Mouse (Mus musculus): ENCODE measurements at regions not wholly inside any gene's neighbourhood (a gene's known extent, or its start where the extent isn't known, plus 50 kb on each side); places are given as distances from the start of the nearest gene placed in this dataset.

- no peak for DNase-seq (ENCODE audit: low spot score in 2 of 2)
These were observed 53.7 kb upstream of the Foxb1 start for GRCm38 (mm10) chr9:69814432-69814831.

- no peak for DNase-seq (ENCODE audit: low spot score in 2 of 2)
These were observed 62.6 kb upstream of the Foxb1 start for GRCm38 (mm10) chr9:69823179-69823966.

- DNase-seq (ENCODE audit: low spot score in 2 of 2): no peak
These were observed 67.7 kb upstream of the Foxb1 start for GRCm38 (mm10) chr9:69828428-69828827.

DNA sequence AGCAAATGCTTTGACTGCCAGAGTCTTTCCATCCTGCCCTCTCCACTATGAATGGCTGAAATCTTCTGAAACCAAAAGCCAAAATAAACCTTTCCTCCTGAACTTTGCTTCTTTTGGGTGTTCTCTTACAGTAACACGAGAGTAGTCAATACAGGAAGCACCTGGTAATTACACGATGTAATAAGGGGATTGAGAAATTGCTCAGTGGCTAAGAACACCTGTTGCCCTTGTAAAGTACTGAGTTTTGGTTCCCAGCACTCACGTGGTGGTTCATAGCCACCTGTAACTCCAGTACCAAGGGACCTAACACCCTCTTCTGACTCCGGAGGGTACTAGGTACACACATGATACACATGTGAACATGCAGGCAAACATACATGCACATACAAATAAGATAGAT lies 74.7 kb upstream of the Foxb1 start:
- no peak for DNase-seq (ENCODE audit: low spot score in 2 of 2)

- DNase-seq (ENCODE audit: low spot score in 2 of 2): no peak
These were observed 78.5 kb upstream of the Foxb1 start for GRCm38 (mm10) chr9:69839198-69839597.

GRCm38 (mm10) chr9:69844712-69845111 lies 84.0 kb upstream of the Foxb1 start:
- DNase-seq (ENCODE audit: low spot score in 2 of 2): no peak

GRCm38 (mm10) chr9:69845210-69845609 lies 84.5 kb upstream of the Foxb1 start:
- no peak for DNase-seq (ENCODE audit: low spot score in 2 of 2)

DNA sequence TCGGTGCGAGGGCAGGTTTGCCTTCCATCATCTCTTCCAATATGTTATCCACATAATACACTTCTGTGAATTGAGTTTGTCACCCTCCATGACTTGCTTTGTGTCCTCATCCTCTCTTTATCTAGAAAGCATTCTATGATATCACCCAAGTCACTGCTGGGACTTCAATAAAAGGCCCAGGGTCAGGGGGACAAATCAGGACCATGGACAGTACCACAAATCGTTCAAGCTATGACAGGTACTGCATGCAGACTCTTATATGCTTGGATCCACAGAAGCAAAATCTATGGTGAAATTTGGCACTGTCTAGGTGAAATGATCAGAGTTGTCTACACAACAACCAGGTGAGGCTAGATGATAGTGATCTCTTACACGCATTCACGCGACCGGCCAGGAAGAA lies 95.9 kb upstream of the Foxb1 start:
- no peak for DNase-seq (ENCODE audit: low spot score in 2 of 2)

GRCm38 (mm10) chr9:69858619-69859018 lies 97.9 kb upstream of the Foxb1 start:
- DNase-seq (ENCODE audit: low spot score in 2 of 2): no peak

DNA sequence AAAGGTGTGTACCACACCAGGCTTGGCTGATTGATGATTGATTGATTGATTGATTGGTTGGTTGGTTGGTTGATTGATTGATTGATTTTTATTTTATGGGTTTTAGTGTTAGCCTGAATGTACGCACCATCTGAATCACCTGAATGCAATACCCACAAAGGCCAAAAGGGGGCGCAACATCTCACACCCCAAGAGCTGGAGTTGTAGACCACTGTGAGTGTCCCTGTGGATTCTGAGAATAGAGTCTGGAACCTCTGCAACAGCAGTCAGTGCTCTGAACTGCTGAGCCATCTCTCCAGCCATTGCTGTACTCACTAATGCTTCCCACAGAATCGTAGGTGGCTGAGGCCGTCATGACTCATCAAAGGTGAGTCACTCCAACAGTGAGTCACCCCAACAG lies 109.4 kb upstream of the Foxb1 start:
- no peak for DNase-seq (ENCODE audit: low spot score in 2 of 2)

GRCm38 (mm10) chr9:69886351-69886750 lies 102.9 kb upstream of the Bnip2 start:
- no peak for DNase-seq (ENCODE audit: low spot score in 2 of 2)

DNA sequence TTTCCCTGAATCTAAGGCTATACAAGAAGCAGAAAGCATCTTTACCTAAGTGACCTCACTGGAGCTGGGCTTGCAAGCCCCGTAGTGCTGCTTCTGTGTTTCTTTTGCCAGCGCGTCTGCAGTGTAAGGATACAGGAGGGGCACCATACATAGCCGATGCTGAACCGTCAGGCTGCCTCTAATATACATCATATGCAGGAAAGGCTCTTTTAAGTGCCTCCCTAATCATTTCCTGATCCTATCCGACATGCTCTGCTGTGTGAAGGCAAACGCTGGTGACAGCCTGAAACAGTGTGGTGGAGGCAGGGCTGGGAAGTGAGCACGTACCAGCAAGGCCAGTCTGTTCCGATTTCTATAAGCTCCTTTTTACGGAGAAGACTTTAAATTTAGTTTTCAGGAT lies 91.2 kb upstream of the Bnip2 start:
- DNase-seq (ENCODE audit: low spot score in 2 of 2): no peak

DNA sequence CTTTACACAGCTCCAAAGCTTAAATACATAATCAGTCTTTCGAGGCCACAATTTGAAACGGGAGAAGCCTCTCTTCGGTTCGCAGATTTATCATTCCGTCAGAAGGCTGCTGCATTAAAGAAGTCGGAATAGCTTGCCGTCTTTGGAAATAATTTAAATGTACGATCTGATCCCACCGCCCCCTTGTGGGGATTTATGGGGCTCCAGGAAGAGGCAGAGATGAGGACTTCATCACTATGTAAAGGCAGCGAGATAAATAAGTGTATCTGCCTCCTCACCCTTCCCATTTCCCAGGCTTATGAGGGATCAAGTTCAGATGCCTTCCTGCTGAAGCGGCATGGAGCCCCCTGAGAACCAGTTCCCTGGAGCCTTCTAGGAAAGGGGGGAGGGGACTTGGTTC lies 89.9 kb upstream of the Bnip2 start:
- peak in 1 of 2 experiments; percentile 6 for DNase-seq (ENCODE audit: low spot score in 2 of 2)

- DNase-seq (ENCODE audit: low spot score in 2 of 2): no peak
These were observed 88.4 kb upstream of the Bnip2 start for GRCm38 (mm10) chr9:69900871-69901270.

- DNase-seq (ENCODE audit: low spot score in 2 of 2): no peak
These were observed 81.9 kb upstream of the Bnip2 start for GRCm38 (mm10) chr9:69907123-69907945.

DNA sequence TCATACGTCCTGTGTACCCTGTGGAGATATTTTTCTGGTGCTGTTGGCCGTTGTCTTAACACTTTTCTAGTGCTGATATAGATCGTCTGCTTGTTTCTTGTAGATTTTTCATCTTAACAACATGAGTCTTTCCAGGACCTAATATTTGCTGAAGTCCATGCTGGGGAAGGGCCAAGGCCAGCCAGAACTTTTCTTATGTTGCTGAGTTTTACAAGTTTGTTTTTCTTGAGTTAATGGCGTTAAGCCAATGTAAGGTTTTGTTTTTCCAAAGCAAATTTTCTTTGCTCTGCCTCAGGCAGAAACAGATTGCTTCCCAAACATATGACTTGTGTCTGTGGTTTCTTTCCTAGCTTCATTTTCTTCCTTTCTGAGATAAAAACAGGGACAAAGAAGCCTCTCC lies 78.6 kb upstream of the Bnip2 start:
- DNase-seq (ENCODE audit: low spot score in 2 of 2): no peak

DNA sequence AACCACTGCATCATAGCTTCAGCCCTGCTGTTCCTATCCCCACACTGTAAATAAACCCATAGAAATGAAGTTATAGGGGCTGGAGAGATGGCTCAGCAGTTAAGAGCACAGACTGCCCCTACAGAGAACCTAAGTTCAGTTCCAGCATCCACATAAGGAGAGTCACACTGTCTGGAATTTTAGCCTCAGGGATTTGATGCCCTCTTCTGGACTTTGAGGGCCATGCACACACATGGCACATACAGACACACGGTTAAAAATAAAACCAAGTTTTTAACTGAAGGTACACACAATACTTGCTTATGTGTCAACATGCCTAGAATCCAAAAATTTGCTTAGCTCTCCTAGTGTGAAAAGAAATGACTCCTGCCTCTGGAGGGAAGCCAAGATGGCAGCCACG lies 61.1 kb upstream of the Bnip2 start:
- DNase-seq (ENCODE audit: low spot score in 2 of 2): no peak

GRCm38 (mm10) chr9:69937863-69938262 lies 51.4 kb upstream of the Bnip2 start:
- DNase-seq (ENCODE audit: low spot score in 2 of 2): no peak
